Mouse (Mus musculus) liver, embryonic 14.5 days (tissue): ENCODE measurements around the gene Acvr1b.

Source experiments
- CTCF ChIP-seq: IDR thresholded peaks from 2 replicates; pipeline ENCODE4 v1.5.1; 2016; ENCODE audit warnings: antibody characterized with exemption, low read depth, control low read depth
- EP300 ChIP-seq: IDR thresholded peaks from 2 replicates; pipeline ENCODE4 v1.6.1; 2016; ENCODE audit warnings: antibody characterized with exemption, low read depth

DNA sequence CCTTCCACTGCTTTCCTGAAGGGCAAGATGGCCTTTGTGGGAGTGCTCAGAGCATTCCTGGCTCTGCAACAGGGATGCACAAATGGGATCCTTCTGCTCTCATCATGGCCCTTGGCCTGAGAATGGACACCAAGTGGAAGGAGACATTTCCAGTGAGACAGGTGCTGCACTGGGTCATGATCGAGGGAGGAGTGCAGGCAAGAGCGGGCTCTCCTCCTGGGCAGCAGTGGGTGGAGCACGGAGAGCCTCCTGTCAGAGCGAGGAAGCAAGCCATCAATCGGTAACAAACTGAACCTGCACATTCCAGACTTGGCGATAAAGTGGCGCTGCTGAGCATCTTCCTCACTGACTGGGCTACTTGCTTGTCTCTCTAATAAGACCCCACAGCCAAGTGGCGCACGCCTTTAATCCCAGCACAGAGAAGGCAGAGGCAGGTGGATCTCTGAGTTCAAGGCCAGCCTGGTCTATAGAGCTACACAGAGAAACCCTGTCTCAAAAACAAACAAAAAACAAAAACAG, 27.0 kb downstream of the Acvr1b start:
- TF ChIP-seq CTCF = no peak
- no peak for TF ChIP-seq EP300
